Mouse (Mus musculus) G1E (cell line): ENCODE data around the gene Olfr1394. TPM values are rescaled to one million over a fixed set of nuclear protein-coding genes. Genes with fewer than 3 reads are reported as not detected.
"Not testable (repeated sequence)": the region's sequence is repeated elsewhere in the genome, so short reads cannot be mapped to it uniquely, and the experiment has no call there.

Source experiments
- ATAC-seq: 2 replicates; pipeline ENCODE4 v1.8.0; 2016; ENCODE audit warnings: mild to moderate bottlenecking; ENCODE audit not compliant: insufficient number of reproducible peaks, poor library complexity, low FRiP score, severe bottlenecking; ENCODE audit errors: extremely low read depth
- DNase-seq: peaks from one replicate; pipeline ENCODE4 v3.0.0; 2012; ENCODE audit warnings: low spot score
- H3K27me3 ChIP-seq: 2 replicates; pipeline ENCODE4 v1.6.1; 2012; ENCODE audit warnings: mild to moderate bottlenecking, low read length, inconsistent platforms; ENCODE audit not compliant: insufficient read depth
- H3K36me3 ChIP-seq: replicated peaks from 2 replicates; pipeline ENCODE3; 2012; ENCODE audit warnings: mild to moderate bottlenecking, inconsistent platforms
- H3K4me1 ChIP-seq: 2 replicates; pipeline ENCODE4 v1.6.1; 2012; ENCODE audit warnings: low read depth, low read length, inconsistent platforms, mixed read lengths; ENCODE audit not compliant: insufficient read depth
- H3K4me3 ChIP-seq: 2 replicates; pipeline ENCODE4 v1.5.1; 2012; ENCODE audit warnings: low read depth, mild to moderate bottlenecking, inconsistent platforms, low read length, moderate library complexity, mixed read lengths
- H3K9me3 ChIP-seq: replicated peaks from 2 replicates; pipeline ENCODE4 v1.6.1; 2012; ENCODE audit warnings: inconsistent platforms
- CTCF ChIP-seq: IDR thresholded peaks from 2 replicates; pipeline ENCODE4 v1.5.1; 2012; ENCODE audit warnings: low read depth, low read length, inconsistent platforms, mixed read lengths
- GATA1 ChIP-seq: IDR thresholded peaks from 2 replicates; pipeline ENCODE4 v1.6.1; 2012; ENCODE audit warnings: borderline replicate concordance, low read length, inconsistent platforms, mixed read lengths
- GATA2 ChIP-seq: IDR thresholded peaks from 2 replicates; pipeline ENCODE4 v1.6.1; 2012; ENCODE audit warnings: low read depth, low read length, inconsistent platforms, borderline replicate concordance
- POLR2AphosphoS5 ChIP-seq: IDR thresholded peaks from 2 replicates; pipeline ENCODE4 v1.6.1; 2012; ENCODE audit warnings: low read depth, low read length, inconsistent platforms; ENCODE audit not compliant: insufficient replicate concordance
- TAL1 ChIP-seq: conservative IDR thresholded peaks from 2 replicates; pipeline ENCODE4 v1.6.1; 2012; ENCODE audit warnings: low read depth, low read length, inconsistent platforms, mixed read lengths
- polyA plus RNA-seq: library from polyadenylated mRNA; stranded (reverse); fragments of >175 nt; gene quantifications from 2 replicates; pipeline ENCODE4 v1.2.3, GENCODE M21; 2012
- total RNA-seq, 2 experiments: library from RNA; stranded (forward) in 1 of 2; stranded (reverse) in 1 of 2; fragments of 200-1000 nt in 1 of 2; fragments of >200 nt in 1 of 2; fragmentation: Nextera tagmentation in 1 of 2; gene quantifications; 2 replicates each; pipeline ENCODE4 v1.2.3; 2014 to 2017

Olfr1394 gene
- total and polyA plus RNA-seq, 3 experiments, result 0.16 TPM; not detected in 2

DNA sequence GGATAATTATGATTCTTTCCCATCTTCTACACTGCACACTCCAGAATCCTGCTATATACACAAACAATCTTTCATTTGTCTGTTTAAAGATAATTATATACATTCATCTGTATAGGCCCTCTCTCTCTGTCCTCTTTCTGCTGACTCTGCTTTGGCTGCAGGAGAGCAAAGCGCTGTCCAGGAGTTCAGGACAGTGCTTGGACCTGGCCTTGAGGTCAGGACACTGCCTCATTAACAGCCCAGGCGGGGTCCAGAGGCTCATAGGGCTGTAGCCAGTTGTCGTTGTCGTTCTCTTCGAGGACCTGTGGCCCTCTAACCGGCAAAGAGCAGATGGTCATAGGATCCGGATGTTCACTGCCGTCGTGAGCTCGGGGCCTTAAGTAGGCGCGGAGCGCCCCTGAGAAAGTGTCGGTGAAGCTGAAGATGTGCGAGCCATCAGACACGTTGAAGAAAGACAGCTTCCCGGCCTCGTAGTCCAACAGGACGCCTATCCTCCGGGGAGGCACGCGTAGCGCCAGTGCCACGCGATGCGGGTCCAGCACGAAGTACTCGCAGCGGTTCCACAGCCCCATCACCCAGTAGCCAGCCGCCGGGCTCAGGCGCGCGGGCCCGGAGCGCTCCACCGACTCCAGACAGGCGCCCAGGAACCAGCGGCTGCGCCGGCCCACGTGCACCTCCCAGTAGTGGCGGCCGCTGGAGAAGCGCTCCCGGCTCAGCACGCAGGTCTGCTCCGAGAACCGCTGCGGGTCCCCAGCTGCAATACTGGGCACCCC lies 14.8 kb downstream of the Olfr1394 start:
- Histone ChIP-seq H3K27me3 (peaks cover 4% of the 10 kb centered on the region), H3K9me3 (peaks cover 8% of the 10 kb centered on the region), H3K4me3 (no peak overlapping the region), H3K4me1 (no peaks in the 10 kb centered on the region), H3K36me3 (no peaks in the 10 kb centered on the region)
- DNase-seq, result no peak
- no peak for TF ChIP-seq POLR2AphosphoS5
- TF ChIP-seq CTCF, result no peak
- no peak for TF ChIP-seq TAL1
- TF ChIP-seq GATA2, result no peak
- TF ChIP-seq GATA1, result no peak
- ATAC-seq, result no peak

DNA sequence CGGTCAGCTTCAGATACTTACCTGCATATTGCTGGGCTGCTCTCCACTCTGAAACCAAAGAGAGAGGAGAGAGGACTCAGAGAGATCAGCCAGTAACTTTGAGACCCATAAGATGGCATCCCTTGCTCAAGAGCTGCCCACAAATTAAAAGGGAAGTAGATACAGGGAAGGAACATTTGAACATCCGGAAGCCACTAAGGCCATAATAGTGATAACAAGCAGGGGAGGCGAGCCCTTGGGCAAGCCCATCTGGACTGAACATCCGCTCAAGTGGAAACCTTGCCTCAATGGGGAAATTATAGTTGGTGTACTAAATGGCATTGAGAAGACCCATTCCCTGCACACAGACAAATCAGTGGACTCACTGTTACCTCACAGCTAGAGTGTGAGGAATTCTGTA lies 16.4 kb downstream of the Olfr1394 start:
- DNase-seq (no peak), ATAC-seq (no peak)
- Histone ChIP-seq H3K4me3 (no peak overlapping the region), H3K9me3 (peaks cover 8% of the 10 kb centered on the region), H3K4me1 (no peaks in the 10 kb centered on the region), H3K27me3 (peaks cover 4% of the 10 kb centered on the region), H3K36me3 (no peaks in the 10 kb centered on the region)
- TF ChIP-seq GATA2, result no peak

DNA sequence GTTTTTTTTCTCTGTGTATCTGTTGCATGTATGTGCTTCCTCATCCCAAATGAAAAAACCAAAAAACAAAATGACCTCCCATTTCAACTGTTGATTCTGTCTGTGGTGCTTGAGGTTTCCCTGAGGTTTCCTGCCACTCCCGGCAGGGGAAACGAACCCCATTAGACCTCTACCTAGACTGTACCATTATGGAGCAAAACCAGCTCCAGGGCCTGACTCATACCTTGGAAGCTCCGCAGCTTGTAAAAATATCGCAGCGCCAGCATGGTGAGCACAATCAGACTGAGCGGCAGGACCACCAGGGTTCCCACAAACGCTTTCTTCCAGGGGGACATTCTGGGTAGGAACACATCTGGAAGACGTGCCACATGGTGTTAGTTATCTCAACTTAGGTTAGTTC lies 21.2 kb downstream of the Olfr1394 start:
- no peaks in the 10 kb centered on the region for H3K9me3 ChIP-seq
- DNase-seq, result no peak
- no peak overlapping the region for H3K4me3 ChIP-seq
- ATAC-seq, result no peak
- H3K27me3 ChIP-seq, result peaks cover 7% of the 10 kb centered on the region
- H3K4me1 ChIP-seq, result no peaks in the 10 kb centered on the region
- no peaks in the 10 kb centered on the region for H3K36me3 ChIP-seq
- TF ChIP-seq GATA2 (no peak), POLR2AphosphoS5 (no peak), TAL1 (no peak), CTCF (no peak), GATA1 (no peak)

DNA sequence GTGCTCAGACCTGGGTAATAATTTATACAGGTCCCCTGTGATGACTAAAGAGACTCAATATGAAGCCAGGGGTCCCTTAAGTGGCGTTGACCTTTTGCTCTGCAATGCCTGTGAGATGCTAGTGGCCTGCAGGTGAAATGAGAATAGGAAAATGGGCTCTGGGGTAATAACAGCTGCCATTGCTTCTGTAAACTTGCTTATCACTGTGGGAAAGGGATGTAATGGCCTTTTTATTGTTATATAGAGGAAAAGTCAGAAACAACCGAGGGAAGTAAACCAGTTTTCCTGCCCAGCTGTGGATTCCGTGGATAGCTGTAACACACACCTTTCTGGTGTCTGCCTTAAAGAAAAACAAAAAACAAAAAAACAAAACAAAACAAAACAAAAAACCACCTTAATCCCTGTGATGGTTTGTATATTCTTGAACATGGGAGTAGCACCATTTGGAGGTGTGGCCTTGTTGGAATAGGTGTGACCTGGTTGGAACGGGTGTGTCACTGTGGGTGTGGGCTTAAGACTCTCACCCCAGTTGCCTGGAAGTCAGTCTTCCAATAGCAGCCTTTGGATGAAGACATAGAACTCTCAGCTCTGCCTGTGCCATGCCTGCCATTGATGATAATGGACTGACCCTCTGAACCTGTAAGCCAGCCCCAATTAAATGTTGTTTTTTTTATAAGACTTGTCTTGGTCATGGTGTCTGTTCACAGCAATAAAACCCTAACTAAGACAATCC lies 22.0 kb downstream of the Olfr1394 start:
- not testable (repeated sequence) for H3K4me1 ChIP-seq, DNase-seq, H3K4me3 ChIP-seq, H3K36me3 ChIP-seq, ATAC-seq, H3K9me3 ChIP-seq
- peaks cover 11% of the 10 kb centered on the region for H3K27me3 ChIP-seq

DNA sequence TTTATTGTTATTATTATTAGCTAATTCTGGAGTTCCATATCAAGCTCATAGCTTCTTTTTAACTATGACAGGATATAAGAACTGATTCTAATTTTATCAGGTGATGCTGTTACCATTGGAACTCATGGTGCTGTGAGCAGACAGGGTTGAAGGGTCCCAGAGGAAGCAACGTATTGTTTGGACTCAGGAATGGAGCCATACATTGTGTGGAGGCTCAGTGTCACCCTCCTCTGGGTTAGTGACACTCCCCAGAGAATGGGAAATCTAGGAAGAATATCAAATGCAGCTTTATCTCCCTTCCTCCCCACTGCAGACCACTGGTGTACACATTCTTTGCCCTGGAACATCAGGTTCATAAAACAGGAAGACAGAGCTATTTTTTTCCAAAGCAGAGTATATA lies 29.0 kb downstream of the Olfr1394 start:
- Histone ChIP-seq H3K9me3 (no peaks in the 10 kb centered on the region), H3K4me3 (no peak overlapping the region), H3K36me3 (no peaks in the 10 kb centered on the region), H3K27me3 (peaks cover 26% of the 10 kb centered on the region), H3K4me1 (no peaks in the 10 kb centered on the region)
- TF ChIP-seq GATA1 (no peak), GATA2 (no peak), CTCF (no peak), POLR2AphosphoS5 (no peak), TAL1 (no peak)
- ATAC-seq (no peak), DNase-seq (no peak)

DNA sequence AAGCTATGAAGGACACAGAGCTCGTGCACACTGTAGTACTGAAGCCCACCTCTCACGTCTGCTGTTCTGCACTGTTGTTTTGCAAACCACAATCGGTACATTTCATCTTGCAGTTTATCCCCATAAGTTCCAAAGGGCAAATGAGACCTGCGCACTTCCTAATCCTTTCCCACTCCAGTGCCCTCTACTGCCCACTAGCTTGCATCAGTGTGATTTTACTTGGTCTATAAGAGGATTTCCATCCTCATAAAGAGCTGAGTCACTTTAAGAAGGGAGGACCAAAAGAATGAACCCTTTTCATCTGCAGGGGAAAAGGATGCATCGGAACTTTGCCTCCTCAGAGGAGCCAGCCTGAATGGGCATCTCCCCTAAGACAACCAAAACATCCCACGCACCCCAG lies 32.3 kb downstream of the Olfr1394 start:
- Histone ChIP-seq H3K4me1 (no peaks in the 10 kb centered on the region), H3K36me3 (no peaks in the 10 kb centered on the region), H3K9me3 (no peaks in the 10 kb centered on the region), H3K27me3 (peaks cover 16% of the 10 kb centered on the region), H3K4me3 (no peak overlapping the region)
- ATAC-seq (no peak), DNase-seq (no peak)
- no peak for TF ChIP-seq POLR2AphosphoS5

DNA sequence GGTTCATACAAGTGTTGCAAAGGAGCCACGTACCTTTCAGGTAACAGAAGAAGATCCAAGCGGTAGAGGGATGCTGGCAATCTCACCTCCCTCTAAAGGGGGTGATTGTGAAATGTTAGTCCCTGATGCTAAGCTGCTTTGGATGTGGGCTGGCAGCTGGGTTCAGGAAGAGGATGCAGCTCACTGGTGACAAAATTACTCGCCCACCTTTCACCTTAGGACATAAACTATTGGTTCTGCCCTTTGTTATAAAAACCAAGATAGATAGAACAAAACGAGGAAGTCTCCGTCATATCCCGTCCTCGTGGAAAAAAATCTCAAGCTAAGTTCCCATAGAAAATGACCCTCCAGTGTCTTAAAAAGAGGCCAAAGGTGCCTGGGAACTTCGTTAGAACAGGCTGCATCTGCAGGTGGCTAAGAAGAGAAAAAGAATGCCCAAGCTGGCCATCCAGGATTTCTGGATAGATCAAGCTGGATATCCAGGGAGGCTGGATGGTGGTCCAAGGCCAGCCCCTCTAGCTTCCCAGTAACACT lies 32.8 kb downstream of the Olfr1394 start, which contains the start of gene Btnl9:
Btnl9 (minus strand) TSS at position 205 of the 534 bp plus-strand sequence.
- H3K4me1 ChIP-seq, result no peaks in the 10 kb centered on the region
- ATAC-seq (no peak), DNase-seq (no peak)
- no peaks in the 10 kb centered on the region for H3K9me3 ChIP-seq
- no peak within 1 kb of the TSS for H3K4me3 ChIP-seq
- H3K36me3 ChIP-seq, result no peaks in the 10 kb centered on the region
- TF ChIP-seq POLR2AphosphoS5 (no peak), GATA1 (no peak), TAL1 (no peak), CTCF (no peak), GATA2 (no peak)
- peaks cover 16% of the 10 kb centered on the region for H3K27me3 ChIP-seq
